Mouse (Mus musculus) embryonic fibroblast, embryonic 13.5 days (primary cell): ENCODE data around the gene Pomt2.

Experiments
- CTCF ChIP-seq: IDR thresholded peaks from 2 replicates; pipeline ENCODE4 v1.5.1; 2011; ENCODE audit warnings: mild to moderate bottlenecking, control low read depth, low read length, moderate library complexity, borderline replicate concordance; ENCODE audit not compliant: insufficient read depth
- POLR2A ChIP-seq: IDR thresholded peaks from 2 replicates; pipeline ENCODE4 v1.6.1; 2011; ENCODE audit warnings: low read depth, mild to moderate bottlenecking, control low read depth, low read length, moderate library complexity

- TF ChIP-seq CTCF (no peak), POLR2A (no peak)
Measured at GRCm38 (mm10) chr12:87130224-87130623, 17.5 kb downstream of the Pomt2 start.
